Mouse (Mus musculus) olfactory bulb, adult 2 months (tissue): Measurements from ENCODE around the gene Rsc1a1.

Experiments used
- CTCF ChIP-seq: fragments of 200-500 bp; IDR thresholded peaks from 2 replicates; pipeline ENCODE4 v1.5.1; 2012; ENCODE audit warnings: low read depth, mild to moderate bottlenecking, low read length, moderate library complexity; ENCODE audit not compliant: insufficient read depth
- POLR2A ChIP-seq: fragments of 200-500 bp; IDR thresholded peaks from 2 replicates; pipeline ENCODE4 v1.6.1; 2012; ENCODE audit warnings: mild to moderate bottlenecking, low read depth, low read length, moderate library complexity; ENCODE audit not compliant: insufficient read depth

DNA sequence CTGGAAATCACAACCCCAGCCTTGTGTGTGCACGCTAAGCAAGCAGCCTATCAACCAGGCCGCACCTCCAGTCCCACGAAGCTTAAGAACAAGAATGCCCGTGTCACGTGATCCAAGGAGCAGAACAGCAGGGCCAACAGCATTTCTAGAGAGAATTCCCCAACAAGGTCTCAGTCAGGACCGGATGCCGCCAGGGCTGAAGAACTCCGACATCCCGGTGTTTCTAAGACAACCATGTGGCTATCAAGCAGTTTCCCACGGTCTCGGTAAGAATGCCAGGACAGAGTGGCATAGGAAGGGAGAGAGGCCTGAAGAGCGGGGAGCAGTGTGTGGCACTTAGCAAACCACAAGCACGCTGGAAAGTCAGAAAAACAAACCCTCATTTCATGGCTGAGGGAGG, 31.6 kb downstream of the Rsc1a1 start:
- TF ChIP-seq CTCF (no peak), POLR2A (no peak)
